Mouse (Mus musculus) right cerebral cortex, adult 18-20 months (tissue): Measurements from ENCODE around the gene Kiz.

ENCODE experiments used
- DNase-seq: peaks from one replicate; pipeline ENCODE4 v3.0.0; 2022; ENCODE audit warnings: mixed read lengths

Gene Kiz

DNA sequence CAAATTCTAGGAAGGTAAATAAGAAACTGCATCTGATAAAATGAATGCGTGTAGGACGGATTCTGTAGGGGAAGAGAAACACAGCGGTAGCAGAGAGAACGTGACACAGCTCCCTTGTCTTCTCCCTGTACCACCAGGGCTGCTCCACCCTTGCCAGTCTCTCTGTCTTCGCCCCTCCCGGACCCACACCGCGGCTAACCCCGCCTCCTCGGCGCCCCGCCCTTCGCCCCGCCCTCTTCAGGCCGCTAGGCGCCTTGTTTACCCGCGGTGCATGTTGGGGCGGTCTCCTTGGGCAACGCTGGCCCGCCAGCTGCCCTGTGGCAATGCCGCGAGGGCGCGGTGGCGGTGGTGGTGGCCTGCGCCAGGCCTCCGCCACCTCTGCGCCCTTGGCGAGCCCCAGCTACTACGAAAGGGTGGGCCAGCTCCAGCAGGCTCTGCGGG, at the start of gene Kiz:
Gene Kiz (plus strand): TSS at position 266 of the 441 bp plus-strand sequence.
- DNase-seq: peak; percentile 93

- DNase-seq: no peak
These were observed 45.9 kb upstream of the Kiz start for GRCm38 (mm10) chr2:146809706-146810256.

DNA sequence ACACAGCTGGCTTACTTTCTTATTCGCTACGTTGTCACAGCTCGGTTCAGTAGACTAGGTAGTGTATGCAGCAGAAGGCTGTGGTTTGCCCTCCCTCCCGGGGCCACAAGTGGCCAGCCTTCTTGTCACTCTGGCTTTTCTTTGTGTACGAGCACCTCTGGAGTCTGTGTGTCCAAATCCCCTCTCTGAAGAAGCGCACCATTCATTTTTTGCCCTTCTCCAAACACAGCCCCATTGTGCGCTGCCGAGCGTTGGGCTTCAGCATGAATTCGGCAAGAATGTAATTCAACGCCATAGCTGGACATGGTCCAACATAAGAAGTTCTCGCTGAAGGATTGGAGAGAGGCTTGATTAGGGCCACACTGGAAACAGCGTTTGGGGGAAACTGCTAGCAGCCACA, 45.0 kb upstream of the Kiz start:
- no peak for DNase-seq

DNA sequence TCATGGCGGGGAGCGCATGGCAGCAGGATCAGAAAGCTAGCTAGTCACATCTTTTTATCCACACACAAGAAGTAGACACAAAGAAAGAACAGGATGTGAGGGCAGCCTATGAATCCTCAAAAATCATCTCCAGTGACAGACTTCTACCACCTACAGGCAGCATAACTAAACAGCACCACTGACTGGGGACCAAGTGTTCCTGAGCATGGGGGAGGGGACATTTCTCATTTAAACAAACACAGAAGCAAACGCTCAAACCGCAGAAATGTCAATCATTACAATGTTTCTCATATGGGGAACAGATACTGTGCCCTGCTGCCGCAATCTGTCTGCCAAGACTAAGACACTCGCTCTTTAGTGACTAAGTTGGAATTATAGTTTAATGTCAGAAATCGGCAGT, 40.7 kb upstream of the Kiz start:
- DNase-seq: no peak

- no peak for DNase-seq
These were observed 36.6 kb upstream of the Kiz start for GRCm38 (mm10) chr2:146819065-146819464.

DNA sequence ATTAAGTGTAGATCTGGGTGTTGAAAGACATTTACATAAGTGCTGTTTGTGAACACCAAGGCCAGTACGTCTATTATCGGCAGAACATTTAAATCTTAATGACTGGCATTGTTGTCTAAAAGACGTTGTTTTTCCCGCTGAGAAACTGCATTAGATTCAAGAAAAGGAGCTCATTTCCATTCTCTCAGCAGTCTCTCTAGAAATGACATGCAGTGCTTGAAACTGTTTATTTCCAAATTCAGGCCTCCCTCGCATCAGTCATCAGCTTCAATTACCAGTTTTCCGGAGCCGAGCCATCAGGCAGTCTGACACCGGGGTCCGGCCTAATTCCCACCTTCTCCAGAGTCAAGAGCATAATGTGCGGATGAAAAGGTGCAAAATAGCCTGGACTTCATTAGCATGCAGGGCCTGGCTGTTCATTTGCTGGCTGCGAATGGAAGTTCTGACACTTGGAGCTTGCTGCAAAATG, 32.1 kb upstream of the Kiz start:
- no peak for DNase-seq

DNA sequence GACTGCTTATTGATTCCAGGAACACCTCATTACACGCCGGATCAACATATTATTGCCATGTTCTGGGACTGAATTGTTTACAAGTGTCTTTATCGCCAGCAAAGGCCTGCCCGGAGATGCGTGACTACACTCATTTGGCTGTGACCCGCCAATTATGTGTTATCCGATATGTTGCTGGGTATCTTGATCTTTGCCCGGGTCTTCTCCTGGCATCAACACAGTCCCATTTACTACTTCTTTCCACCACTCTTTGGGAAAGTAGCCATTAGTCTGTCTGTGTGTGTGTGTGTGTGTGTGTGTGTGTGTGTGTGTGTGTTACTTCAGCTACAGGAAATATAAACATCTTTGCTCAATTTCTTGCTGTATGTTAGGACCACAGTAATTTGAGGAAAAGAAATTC, 31.6 kb upstream of the Kiz start:
- DNase-seq: no peak

DNA sequence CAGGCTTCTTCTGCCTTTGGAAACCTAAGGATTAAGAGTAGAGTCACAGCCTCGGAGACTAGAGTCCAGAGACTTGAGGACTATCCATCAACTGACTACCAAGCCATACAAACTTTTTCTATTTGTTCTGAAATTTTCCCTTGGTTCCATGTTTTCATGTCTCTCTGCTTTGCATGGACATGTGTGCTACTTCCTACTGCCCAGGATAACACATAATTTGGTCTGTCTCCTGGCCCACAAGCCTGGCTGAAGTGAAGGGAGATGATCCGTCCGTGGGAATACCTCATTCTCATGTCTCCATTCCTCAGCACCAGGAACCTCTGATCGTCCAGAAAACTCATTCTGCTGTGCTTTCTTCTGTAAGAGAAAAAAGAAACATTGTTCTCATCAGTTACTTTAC, 27.7 kb upstream of the Kiz start:
- DNase-seq: no peak

GRCm38 (mm10) chr2:146833222-146834063, 22.2 kb upstream of the Kiz start:
- DNase-seq: no peak

DNA sequence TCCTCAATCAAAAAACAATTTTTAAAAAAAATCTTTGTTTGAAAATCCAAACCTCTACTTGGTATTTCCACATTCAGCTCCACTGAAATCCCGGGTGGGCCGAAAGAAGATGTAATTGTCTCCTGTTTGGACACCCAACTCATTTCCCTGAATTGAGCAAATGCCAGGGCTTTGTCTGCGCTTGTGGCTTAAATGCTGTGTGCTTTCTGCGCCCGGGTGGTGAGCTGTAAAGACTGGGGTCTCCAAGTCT, 21.7 kb upstream of the Kiz start:
- DNase-seq: no peak

DNA sequence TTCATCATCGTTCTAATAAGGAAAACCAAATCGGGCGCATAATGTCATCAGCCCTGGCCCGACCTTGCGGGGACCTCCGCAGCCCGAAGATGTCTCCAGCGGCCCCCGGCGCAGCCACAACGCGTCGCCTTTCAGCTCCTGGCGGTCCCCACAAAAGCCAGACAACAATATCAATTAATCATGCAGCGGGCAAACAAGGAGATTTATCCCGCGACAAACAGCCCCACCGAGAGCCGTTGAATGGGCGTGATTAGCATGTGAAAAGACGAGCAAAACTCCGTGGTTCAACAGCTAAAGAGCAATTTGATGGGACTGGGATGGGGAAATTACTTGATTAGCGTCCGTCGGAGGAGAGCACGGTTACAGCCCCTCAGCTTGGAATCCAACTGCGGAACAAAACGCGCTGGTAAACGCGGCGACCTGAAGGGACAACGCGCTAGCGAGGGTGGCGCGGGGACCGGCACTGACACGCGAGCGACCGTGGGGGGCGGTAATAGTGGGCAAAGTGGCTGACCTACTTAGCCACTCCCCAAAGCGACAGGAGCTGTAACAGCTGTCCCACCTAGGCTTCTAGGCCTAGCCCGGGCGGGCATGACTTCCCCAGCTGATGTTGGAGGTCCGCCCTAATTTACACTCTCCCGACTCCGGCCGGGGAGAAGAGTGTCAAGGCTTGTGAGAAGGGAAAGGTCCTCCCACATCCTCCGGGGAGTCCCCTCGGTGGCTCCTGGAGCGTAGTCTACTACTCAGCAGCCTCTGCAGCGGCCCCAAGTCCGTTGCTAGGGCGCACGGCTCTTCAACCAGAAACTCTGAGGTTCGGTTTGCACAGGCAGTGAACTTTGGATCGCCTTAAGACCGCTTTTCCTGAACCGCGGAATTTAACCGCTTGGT, 21.1 kb upstream of the Kiz start:
- DNase-seq: no peak

- no peak for DNase-seq
These were observed 20.2 kb upstream of the Kiz start for GRCm38 (mm10) chr2:146835241-146835990.

DNA sequence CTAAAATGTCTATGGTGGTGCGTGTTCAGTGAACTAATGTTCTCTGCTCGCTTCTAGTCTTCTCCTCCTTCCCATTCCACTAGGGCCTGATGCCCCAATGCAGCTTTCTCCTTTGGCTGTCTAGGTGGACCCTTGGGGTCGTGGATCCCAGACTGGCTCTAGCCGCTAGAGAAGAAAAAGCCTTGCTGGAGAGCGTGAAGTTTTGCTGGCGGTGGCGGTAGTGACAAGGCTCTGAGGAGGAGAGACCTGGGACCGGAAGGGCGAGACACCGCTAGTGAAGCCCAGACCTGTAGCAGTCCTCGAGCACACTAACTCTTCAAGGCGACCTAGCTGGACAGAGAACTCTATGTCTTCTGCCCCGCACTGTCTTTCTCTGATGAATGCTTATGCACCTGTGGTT, 19.4 kb upstream of the Kiz start:
- DNase-seq: no peak

DNA sequence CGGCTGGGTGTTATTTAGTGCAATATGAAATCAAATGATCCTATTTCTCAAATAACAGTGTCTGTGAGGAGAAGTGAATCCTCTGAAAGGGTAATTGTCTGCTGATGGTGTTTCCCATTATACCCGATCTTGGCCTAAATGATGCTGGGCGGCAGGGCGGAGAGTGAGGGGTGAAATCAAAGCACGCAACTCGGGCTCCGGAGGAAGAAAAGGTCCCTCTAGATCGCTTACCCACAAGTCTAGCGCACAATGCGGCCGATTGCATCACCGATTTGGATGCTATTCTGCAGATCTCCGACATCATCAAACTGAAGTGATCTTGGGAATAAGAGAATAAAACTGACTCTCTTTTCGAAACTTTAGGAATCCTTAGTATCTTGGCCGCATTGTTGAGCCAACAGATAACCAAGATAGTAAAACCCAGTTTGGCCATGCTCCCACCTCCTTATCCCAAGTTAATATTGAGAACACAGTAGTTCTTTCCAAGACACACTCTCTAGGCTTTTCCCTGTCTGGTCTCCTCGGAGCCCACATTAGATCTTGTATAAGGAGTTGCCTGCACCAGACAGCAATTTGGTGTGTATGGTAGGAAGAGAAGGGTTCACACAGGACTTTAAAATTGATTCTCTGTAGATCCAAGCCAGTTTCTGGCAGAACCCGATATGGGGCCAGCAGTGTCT, 18.7 kb upstream of the Kiz start:
- no peak for DNase-seq

DNA sequence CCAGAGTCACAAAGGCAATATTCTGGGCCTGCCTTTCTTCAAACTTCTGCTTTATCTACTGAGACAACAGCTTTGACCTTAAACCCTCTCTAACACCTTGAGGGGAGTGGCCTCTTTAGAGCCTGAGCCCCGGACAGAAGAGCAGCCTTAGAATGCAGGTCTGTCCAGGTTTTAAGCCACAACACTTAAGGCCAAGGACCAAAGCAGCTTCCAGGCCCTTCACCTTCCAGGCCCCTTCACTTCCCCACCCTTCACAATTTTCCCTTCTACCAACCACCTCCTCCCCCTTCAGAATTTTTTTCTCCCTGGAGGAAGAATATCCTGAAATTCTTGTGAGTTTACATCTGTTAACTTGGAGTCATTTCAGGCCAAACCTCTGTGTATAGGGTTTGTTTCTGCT, 18.0 kb upstream of the Kiz start:
- DNase-seq: no peak

DNA sequence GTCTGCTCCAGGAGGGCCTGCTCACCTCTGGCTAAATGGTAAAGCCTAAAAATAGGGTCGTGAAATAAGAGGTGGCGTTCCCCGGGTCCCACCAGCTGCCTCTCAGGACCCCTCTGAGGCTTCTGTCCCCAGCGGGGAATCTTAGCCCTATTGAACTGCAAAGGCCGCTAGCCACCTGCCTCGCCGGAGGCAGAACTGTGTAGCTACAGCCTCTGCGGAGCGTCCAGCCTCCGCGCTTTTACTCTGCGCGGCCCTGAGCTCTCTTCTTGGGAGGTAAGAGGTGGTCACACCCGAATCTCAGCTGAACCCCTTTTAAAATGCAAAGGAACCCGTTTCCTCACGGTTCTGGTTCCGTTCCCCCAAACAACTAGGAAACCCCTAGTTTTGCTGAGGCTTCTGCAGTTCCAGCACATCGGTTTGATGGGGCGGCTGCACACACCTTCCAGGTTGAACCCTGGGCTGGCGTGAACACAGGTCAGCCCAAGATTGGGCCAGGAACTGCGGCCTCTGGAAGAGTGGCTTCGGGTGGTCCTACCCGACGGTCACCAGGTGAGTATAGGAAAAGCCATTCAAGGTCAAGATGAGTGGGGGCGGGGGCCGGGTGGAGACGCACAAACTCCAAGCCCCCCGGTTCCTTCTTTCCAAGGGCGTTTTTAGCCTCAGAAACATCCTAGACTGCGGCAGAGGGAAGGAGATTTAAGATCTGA, 16.9 kb upstream of the Kiz start:
- no peak for DNase-seq

DNA sequence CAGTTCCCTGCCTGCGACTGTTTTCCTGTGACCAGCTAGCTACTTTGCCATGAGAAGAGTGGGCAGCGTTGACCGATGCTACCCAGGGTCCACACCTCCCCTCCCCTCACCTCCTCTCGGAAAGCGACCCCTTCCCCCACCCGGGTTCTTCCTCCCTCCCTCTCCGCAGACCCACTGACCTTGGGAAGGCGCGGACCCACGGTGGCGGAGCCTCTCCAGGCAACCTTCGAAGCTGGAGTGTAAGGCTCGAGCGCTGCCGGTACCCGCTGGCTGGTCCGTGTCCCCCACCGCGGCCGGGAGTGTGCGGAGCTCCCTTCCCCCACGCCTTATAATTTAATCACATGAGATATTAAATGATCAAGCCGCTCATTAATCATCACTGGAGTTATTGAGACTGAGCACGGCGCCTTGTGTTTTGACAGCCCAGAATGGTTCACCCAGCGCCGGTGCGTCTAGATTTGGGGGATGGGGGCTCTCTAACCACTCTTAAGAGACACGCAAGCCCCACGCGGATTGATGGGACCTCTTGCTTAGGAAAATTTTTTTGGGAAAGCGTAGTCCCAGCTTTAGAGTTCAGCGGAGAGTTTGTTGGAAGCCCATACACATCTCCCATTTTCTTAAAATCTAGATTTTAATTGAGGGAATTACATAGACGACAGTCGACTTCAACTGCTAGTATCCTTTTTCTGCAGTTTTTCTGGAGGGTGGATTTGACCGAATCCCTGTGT, 16.2 kb upstream of the Kiz start:
- DNase-seq: no peak

DNA sequence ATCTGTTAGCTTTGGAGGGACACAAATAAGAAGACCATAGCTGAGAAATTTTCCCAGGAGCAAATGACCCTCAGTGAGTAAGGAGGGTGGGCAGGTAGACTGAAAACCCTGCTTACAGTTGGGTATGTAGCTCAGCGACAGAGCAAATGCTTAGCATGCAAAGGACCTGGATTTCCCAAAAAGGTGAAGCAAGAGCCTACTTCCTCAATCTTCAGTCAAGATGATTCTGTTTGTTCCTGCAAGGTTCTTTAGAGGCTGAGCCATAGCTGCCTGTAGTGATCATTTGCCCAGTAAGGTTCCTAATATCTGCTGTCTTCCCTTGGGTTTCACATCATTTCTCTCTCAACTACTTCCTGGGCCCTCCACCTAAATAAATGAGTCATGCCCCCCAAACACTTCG, 7.8 kb upstream of the Kiz start:
- DNase-seq: no peak

- no peak for DNase-seq
These were observed 456 bp downstream of the Kiz start for GRCm38 (mm10) chr2:146856120-146856519.

- no peak for DNase-seq
These were observed 1.2 kb downstream of the Kiz start for GRCm38 (mm10) chr2:146856853-146857252.

DNA sequence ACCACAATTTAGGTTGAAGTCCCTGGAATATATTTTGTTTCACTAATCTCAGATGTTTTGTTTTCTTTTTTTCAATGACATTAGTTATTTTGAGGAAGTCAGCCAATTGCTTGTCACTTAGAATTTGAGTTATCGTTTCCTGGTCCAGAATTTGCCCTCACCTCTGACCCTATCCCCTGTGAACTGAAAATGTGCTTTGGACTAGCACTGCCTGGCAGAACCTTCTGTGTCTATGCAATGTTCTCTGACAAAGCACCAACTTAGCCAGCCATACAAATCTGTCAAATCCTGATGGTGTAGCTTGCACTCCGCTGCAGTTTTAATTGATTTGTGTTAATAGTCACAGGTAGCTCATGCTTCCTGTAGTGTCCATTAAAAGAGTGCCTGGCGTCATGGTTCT, 10.1 kb downstream of the Kiz start:
- DNase-seq: no peak
